ENCODE assay signal across 35 mouse cellular contexts in the genomic region with DNA sequence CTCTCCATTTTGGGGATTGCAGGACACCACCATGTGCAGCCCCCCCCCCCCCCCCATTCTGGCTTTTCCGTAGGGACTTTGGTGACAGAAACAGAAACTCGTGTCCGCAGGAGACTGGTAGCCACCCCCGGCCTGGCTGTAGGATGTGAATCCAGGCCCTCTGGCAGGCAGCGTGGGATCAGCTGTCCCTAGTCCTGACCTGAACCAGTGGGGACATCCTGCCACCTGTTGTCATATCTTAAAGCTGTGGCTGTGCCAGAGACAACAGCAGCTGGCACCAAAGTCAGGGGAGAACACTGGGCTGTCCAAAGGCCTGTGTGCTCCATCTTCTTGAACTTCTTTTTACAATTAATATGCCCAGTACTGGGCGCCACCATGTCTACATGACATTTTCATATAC. TPM values are rescaled to one million over a fixed set of nuclear protein-coding genes. Genes with fewer than 3 reads are reported as not detected.
DNase-seq lines count a peak whose midpoint lies in the region; ATAC-seq and TF ChIP-seq lines count a peak whose summit lies in the region.
"Had no signal": no experiment of that assay in that cellular context is flagged by ENCODE, and none has a peak within 500 bp of the region (broad histone marks: within the 10 kb centered on the region; RNA-seq: fewer than 3 reads in every experiment).

No protein-coding gene starts in this region.

- 82% methylated on average over 6 of the region's 6 CpGs for WGBS in embryonic facial prominence, embryonic 14.5 days
- 89% methylated on average over 6 of the region's 6 CpGs for WGBS in embryonic facial prominence, embryonic 10.5 days
- WGBS in limb, embryonic 14.5 days, result 87% methylated on average over 6 of the region's 6 CpGs
- 88% methylated on average over 6 of the region's 6 CpGs for WGBS in limb, embryonic 10.5 days

- no peaks in the 10 kb centered on the region for H3K27me3 ChIP-seq in embryonic facial prominence, embryonic 14.5 days (replicated peaks; ENCODE audit: control insufficient read depth, insufficient read depth, low read length)
- H3K27me3 ChIP-seq in embryonic facial prominence, embryonic 10.5 days (replicated peaks; ENCODE audit: low read depth, poor library complexity, severe bottlenecking), result no peaks in the 10 kb centered on the region
- no peaks in the 10 kb centered on the region for H3K27me3 ChIP-seq in limb, embryonic 14.5 days (ENCODE audit: control insufficient read depth, insufficient read depth, low read length)
- no peaks in the 10 kb centered on the region for H3K27me3 ChIP-seq in limb, embryonic 10.5 days (ENCODE audit: low read depth, poor library complexity, severe bottlenecking)
- H3K27me3 ChIP-seq: forebrain, embryonic 15.5 days; kidney, embryonic 15.5 days; limb, embryonic 15.5 days; neural tube, embryonic 12.5 days had no signal

- H3K4me1 ChIP-seq in embryonic facial prominence, embryonic 14.5 days (ENCODE audit: control insufficient read depth, insufficient read depth, low read length), result no peaks in the 10 kb centered on the region
- no peaks in the 10 kb centered on the region for H3K4me1 ChIP-seq in embryonic facial prominence, embryonic 10.5 days
- H3K4me1 ChIP-seq in limb, embryonic 14.5 days (ENCODE audit: control insufficient read depth, insufficient read depth, low read length), result no peaks in the 10 kb centered on the region
- H3K4me1 ChIP-seq in limb, embryonic 10.5 days, result no peaks in the 10 kb centered on the region
- H3K4me1 ChIP-seq: forebrain, embryonic 15.5 days; hindbrain, embryonic 10.5 days; kidney, embryonic 15.5 days; neural tube, embryonic 12.5 days had no signal

- no peak overlapping the region for H3K27ac ChIP-seq in embryonic facial prominence, embryonic 14.5 days (replicated peaks; ENCODE audit: low read depth, low read length)
- H3K27ac ChIP-seq in embryonic facial prominence, embryonic 10.5 days (replicated peaks), result no peak overlapping the region
- no peak overlapping the region for H3K27ac ChIP-seq in limb, embryonic 14.5 days (replicated peaks; ENCODE audit: low read depth, low read length)
- H3K27ac ChIP-seq in limb, embryonic 10.5 days, result no peak overlapping the region
- H3K27ac ChIP-seq: forebrain, embryonic 10.5 days; forebrain, embryonic 15.5 days; hindbrain, embryonic 10.5 days; kidney, embryonic 15.5 days; left cerebral cortex, adult 2 months; limb, embryonic 15.5 days; liver, embryonic 14.5 days; neural tube, embryonic 12.5 days had no signal

- TF ChIP-seq POLR2A in limb, embryonic 14.5 days (IDR thresholded peaks at IDR 0.05; ENCODE audit: borderline replicate concordance, extremely low read depth, insufficient read depth, insufficient read length), result no peak

- ATAC-seq in embryonic facial prominence, embryonic 14.5 days (ENCODE audit: low read depth), result no peak
- 0 out of 2 replicates have a peak, but pooled peaks have one; percentile 26 for ATAC-seq in limb, embryonic 14.5 days (ENCODE audit: low FRiP score, low read depth)
- ATAC-seq: forebrain, embryonic 15.5 days; hindbrain, embryonic 16.5 days; midbrain, embryonic 16.5 days had no signal

- DNase-seq in embryonic facial prominence, embryonic 14.5 days (ENCODE audit: low spot score), result peak; percentile 26
- no peak for DNase-seq in embryonic facial prominence, embryonic 10.5 days (ENCODE audit: low spot score)
- DNase-seq in limb, embryonic 14.5 days (ENCODE audit: low spot score), result peak; percentile 22
- DNase-seq in limb, embryonic 10.5 days (ENCODE audit: low spot score), result no peak
- peak; percentile 81 for DNase-seq in gastrocnemius, postnatal 25 days
- no peak for DNase-seq in lung, postnatal 10 days
- no peak for DNase-seq in lung, postnatal 36 days
- DNase-seq: adrenal gland, postnatal 25 days; cerebellum, adult 2 months; cerebellum, postnatal 25 days; kidney, adult 18-20 months; kidney, postnatal 25 days; lung, embryonic 14.5 days; thymus, postnatal 4 days had no signal

- no peak overlapping the region for H3K9ac ChIP-seq in embryonic facial prominence, embryonic 14.5 days (ENCODE audit: low read depth, low read length)
- no peak overlapping the region for H3K9ac ChIP-seq in limb, embryonic 14.5 days (ENCODE audit: low read depth, low read length, severe bottlenecking)
- H3K9ac ChIP-seq: forebrain, embryonic 15.5 days; kidney, embryonic 15.5 days; limb, embryonic 15.5 days; liver, embryonic 14.5 days; lung, embryonic 14.5 days; neural tube, embryonic 12.5 days had no signal

- no peak overlapping the region for H3K4me3 ChIP-seq in embryonic facial prominence, embryonic 14.5 days (ENCODE audit: low read depth, low read length)
- no peak overlapping the region for H3K4me3 ChIP-seq in embryonic facial prominence, embryonic 10.5 days
- no peak overlapping the region for H3K4me3 ChIP-seq in limb, embryonic 14.5 days (replicated peaks; ENCODE audit: low read length)
- no peak overlapping the region for H3K4me3 ChIP-seq in limb, embryonic 10.5 days
- H3K4me3 ChIP-seq: forebrain, embryonic 10.5 days; forebrain, embryonic 15.5 days; hindbrain, embryonic 10.5 days; kidney, embryonic 15.5 days; left cerebral cortex, adult 2 months; limb, embryonic 15.5 days; neural tube, embryonic 12.5 days had no signal

- H3K4me2 ChIP-seq in embryonic facial prominence, embryonic 14.5 days (ENCODE audit: low read depth, low read length), result no peak overlapping the region
- no peak overlapping the region for H3K4me2 ChIP-seq in limb, embryonic 14.5 days (replicated peaks; ENCODE audit: low read depth, low read length, severe bottlenecking)
- H3K4me2 ChIP-seq: forebrain, embryonic 15.5 days; kidney, embryonic 15.5 days; limb, embryonic 15.5 days; lung, embryonic 14.5 days; midbrain, embryonic 11.5 days; neural tube, embryonic 12.5 days had no signal

- H3K36me3 ChIP-seq in embryonic facial prominence, embryonic 14.5 days (ENCODE audit: control insufficient read depth, insufficient read depth, low read length), result no peaks in the 10 kb centered on the region
- no peaks in the 10 kb centered on the region for H3K36me3 ChIP-seq in embryonic facial prominence, embryonic 10.5 days (replicated peaks)
- H3K36me3 ChIP-seq in limb, embryonic 14.5 days (ENCODE audit: control insufficient read depth, insufficient read depth, low read length), result no peaks in the 10 kb centered on the region
- no peaks in the 10 kb centered on the region for H3K36me3 ChIP-seq in limb, embryonic 10.5 days
- H3K36me3 ChIP-seq: forebrain, embryonic 10.5 days; forebrain, embryonic 15.5 days; hindbrain, embryonic 10.5 days; kidney, embryonic 15.5 days; limb, embryonic 15.5 days; neural tube, embryonic 12.5 days had no signal

- H3K9me3 ChIP-seq in embryonic facial prominence, embryonic 14.5 days (ENCODE audit: control insufficient read depth, low read length), result no peaks in the 10 kb centered on the region
- H3K9me3 ChIP-seq in embryonic facial prominence, embryonic 10.5 days, result no peaks in the 10 kb centered on the region
- H3K9me3 ChIP-seq in limb, embryonic 14.5 days (ENCODE audit: control insufficient read depth, low read length), result no peaks in the 10 kb centered on the region
- H3K9me3 ChIP-seq in limb, embryonic 10.5 days (replicated peaks), result no peaks in the 10 kb centered on the region
- H3K9me3 ChIP-seq: forebrain, embryonic 10.5 days; forebrain, embryonic 15.5 days; hindbrain, embryonic 10.5 days; kidney, embryonic 15.5 days; limb, embryonic 15.5 days; neural tube, embryonic 12.5 days had no signal

RNA-seq across cellular contexts. Expression of a gene that starts 9.1 kb away (rescaled TPM):
- polyA plus RNA-seq in embryonic facial prominence, embryonic 14.5 days (2014; fragmentation: Nextera tagmentation; extraction: Ambion mirVana), result 0.26 TPM in 1 of 2 replicates, not detected in the other
- polyA plus RNA-seq in embryonic facial prominence, embryonic 10.5 days (2016; fragmentation: Nextera tagmentation; extraction: Ambion mirVana), result 0.11 TPM in 1 of 2 replicates, not detected in the other
- not detected in 2 replicates for polyA plus RNA-seq in limb, embryonic 14.5 days (2012; rRNA removed)
- polyA plus RNA-seq in limb, embryonic 14.5 days (2014; fragmentation: Nextera tagmentation; extraction: Ambion mirVana), result not detected in 2 replicates
- polyA plus RNA-seq in limb, embryonic 10.5 days (2016; fragmentation: Nextera tagmentation; extraction: Ambion mirVana), result 0.21 TPM in 1 of 2 replicates, not detected in the other
- not detected for total RNA-seq in gastrocnemius, postnatal 25 days (2021)
- total RNA-seq: adrenal gland, adult 18-20 months; adrenal gland, postnatal 25 days; heart, postnatal 14 days; layer of hippocampus, adult 18-20 months; layer of hippocampus, postnatal 10 days; left cerebral cortex, adult 2 months; left cerebral cortex, postnatal 25 days; megakaryocyte, adult 5-6 weeks had no signal
- polyA plus RNA-seq: cerebellum, adult 2 months; embryonic facial prominence, embryonic 11.5 days; forebrain, embryonic 10.5 days; heart, embryonic 14.5 days; hindbrain, embryonic 16.5 days; intestine, embryonic 14.5 days; kidney, embryonic 15.5 days; limb, embryonic 15.5 days; liver, embryonic 14.5 days; lung, embryonic 14.5 days; midbrain, embryonic 11.5 days; midbrain, embryonic 16.5 days; neural tube, embryonic 12.5 days; thymus, postnatal 0 days had no signal

RNA-seq across cellular contexts. Expression of a gene that starts 35.8 kb away (rescaled TPM):
- polyA plus RNA-seq in embryonic facial prominence, embryonic 14.5 days (2014; fragmentation: Nextera tagmentation; extraction: Ambion mirVana), result 45.7 and 48.1 TPM in 2 replicates
- 50.3 and 55.1 TPM in 2 replicates for polyA plus RNA-seq in embryonic facial prominence, embryonic 10.5 days (2016; fragmentation: Nextera tagmentation; extraction: Ambion mirVana)
- 52.6 and 58.6 TPM in 2 replicates for polyA plus RNA-seq in limb, embryonic 14.5 days (2012; rRNA removed)
- 54.4 and 56.5 TPM in 2 replicates for polyA plus RNA-seq in limb, embryonic 14.5 days (2014; fragmentation: Nextera tagmentation; extraction: Ambion mirVana)
- polyA plus RNA-seq in limb, embryonic 10.5 days (2016; fragmentation: Nextera tagmentation; extraction: Ambion mirVana), result 52.4 and 59.1 TPM in 2 replicates
- 10 to 100 TPM; 56.0 to 61.4 TPM for total RNA-seq in gastrocnemius, postnatal 25 days (2021)

RNA-seq across cellular contexts. Expression of a gene that starts 56.2 kb away (rescaled TPM):
- 77.6 and 81.7 TPM in 2 replicates for polyA plus RNA-seq in embryonic facial prominence, embryonic 14.5 days (2014; fragmentation: Nextera tagmentation; extraction: Ambion mirVana)
- polyA plus RNA-seq in embryonic facial prominence, embryonic 10.5 days (2016; fragmentation: Nextera tagmentation; extraction: Ambion mirVana), result 121 and 133 TPM in 2 replicates
- 184 and 247 TPM in 2 replicates for polyA plus RNA-seq in limb, embryonic 14.5 days (2012; rRNA removed)
- 91.8 and 103 TPM in 2 replicates for polyA plus RNA-seq in limb, embryonic 14.5 days (2014; fragmentation: Nextera tagmentation; extraction: Ambion mirVana)
- polyA plus RNA-seq in limb, embryonic 10.5 days (2016; fragmentation: Nextera tagmentation; extraction: Ambion mirVana), result 146 and 157 TPM in 2 replicates
- total RNA-seq in gastrocnemius, postnatal 25 days (2021), result 10 to 100 TPM; 18.0 to 19.9 TPM

Comparison
In these comparisons a context has a peak if more than half of its experiments do, and no peak if none do; other contexts are left out.
1. DNase-seq: peak in embryonic facial prominence, embryonic 14.5 days (single experiment), limb, embryonic 14.5 days (single experiment) and gastrocnemius, postnatal 25 days (single experiment); none in embryonic facial prominence, embryonic 10.5 days (single experiment), limb, embryonic 10.5 days (single experiment), lung, postnatal 10 days (single experiment) and lung, postnatal 36 days (single experiment).